Mouse (Mus musculus): ENCODE results near the gene Slc5a4a. TPM values are rescaled to one million over a fixed set of nuclear protein-coding genes. Genes with fewer than 3 reads are reported as not detected.
A peak's percentile ranks its signal among the peaks of the same experiment; 100 is the strongest.

Gene Slc5a4a
- polyA plus RNA-seq, 1 experiment: not detected

- no peak overlapping the region for H3K4me3 ChIP-seq (ENCODE audit: insufficient read depth, poor library complexity, severe bottlenecking)
- H3K27me3 ChIP-seq (ENCODE audit: control insufficient read depth, insufficient read depth, insufficient read length): peaks cover 20% of the 10 kb centered on the region
- TF ChIP-seq CTCF (IDR thresholded peaks at IDR 0.05; ENCODE audit: control insufficient read depth, insufficient read depth, insufficient read length) (no peak), MAX (IDR thresholded peaks at IDR 0.05) (no peak)
- no peaks in the 10 kb centered on the region for H3K79me2 ChIP-seq (ENCODE audit: control insufficient read depth, insufficient read depth)
- no peaks in the 10 kb centered on the region for H3K79me3 ChIP-seq (ENCODE audit: low read depth)
- H3ac ChIP-seq (ENCODE audit: control insufficient read depth, insufficient read length, low read depth): no peak overlapping the region
- no peaks in the 10 kb centered on the region for H3K36me3 ChIP-seq (ENCODE audit: control insufficient read depth, insufficient read depth)
These were observed 27.6 kb downstream of the Slc5a4a start for GRCm38 (mm10) chr10:76174899-76175298.

GRCm38 (mm10) chr10:76185216-76185615, 38.0 kb downstream of the Slc5a4a start:
- H3K4me3 ChIP-seq (ENCODE audit: insufficient read depth, poor library complexity, severe bottlenecking): no peak overlapping the region
- H3K36me3 ChIP-seq (ENCODE audit: control insufficient read depth, insufficient read depth): no peaks in the 10 kb centered on the region
- no peaks in the 10 kb centered on the region for H3K79me3 ChIP-seq (ENCODE audit: low read depth)
- H3K27me3 ChIP-seq (ENCODE audit: control insufficient read depth, insufficient read depth, insufficient read length): peaks cover 20% of the 10 kb centered on the region
- no peak overlapping the region for H3ac ChIP-seq (ENCODE audit: control insufficient read depth, insufficient read length, low read depth)
- H3K79me2 ChIP-seq (ENCODE audit: control insufficient read depth, insufficient read depth): no peaks in the 10 kb centered on the region
- no peak for TF ChIP-seq CTCF (IDR thresholded peaks at IDR 0.05; ENCODE audit: control insufficient read depth, insufficient read depth, insufficient read length)
- no peak for TF ChIP-seq CEBPB (IDR thresholded peaks at IDR 0.05; ENCODE audit: low read depth)
- no peak for TF ChIP-seq MAX (IDR thresholded peaks at IDR 0.05)
- TF ChIP-seq USF1 (IDR thresholded peaks at IDR 0.05; ENCODE audit: low read depth): no peak
- TF ChIP-seq MYOG (IDR thresholded peaks at IDR 0.05; ENCODE audit: control insufficient read depth, extremely low read depth, insufficient read length): no peak
- TF ChIP-seq MYOD1 (IDR thresholded peaks at IDR 0.05; ENCODE audit: control insufficient read depth, insufficient read length, low read depth): no peak
- TF ChIP-seq FOSL1 (IDR thresholded peaks at IDR 0.05; ENCODE audit: insufficient read depth, low read length, poor library complexity, severe bottlenecking): no peak

GRCm38 (mm10) chr10:76188010-76188409, 40.8 kb downstream of the Slc5a4a start:
- no peak overlapping the region for H3K4me3 ChIP-seq (ENCODE audit: insufficient read depth, poor library complexity, severe bottlenecking)
- no peaks in the 10 kb centered on the region for H3K79me3 ChIP-seq (ENCODE audit: low read depth)
- H3K79me2 ChIP-seq (ENCODE audit: control insufficient read depth, insufficient read depth): no peaks in the 10 kb centered on the region
- H3K27me3 ChIP-seq (ENCODE audit: control insufficient read depth, insufficient read depth, insufficient read length): peaks cover 17% of the 10 kb centered on the region
- TF ChIP-seq FOSL1 (IDR thresholded peaks at IDR 0.05; ENCODE audit: insufficient read depth, low read length, poor library complexity, severe bottlenecking) (no peak), MYOG (IDR thresholded peaks at IDR 0.05; ENCODE audit: control insufficient read depth, extremely low read depth, insufficient read length) (no peak), CTCF (IDR thresholded peaks at IDR 0.05; ENCODE audit: control insufficient read depth, insufficient read depth, insufficient read length) (no peak), MYOD1 (IDR thresholded peaks at IDR 0.05; ENCODE audit: control insufficient read depth, insufficient read length, low read depth) (no peak), MAX (IDR thresholded peaks at IDR 0.05) (no peak), CEBPB (IDR thresholded peaks at IDR 0.05; ENCODE audit: low read depth) (no peak), USF1 (IDR thresholded peaks at IDR 0.05; ENCODE audit: low read depth) (no peak)
- H3K36me3 ChIP-seq (ENCODE audit: control insufficient read depth, insufficient read depth): no peaks in the 10 kb centered on the region
- no peak overlapping the region for H3ac ChIP-seq (ENCODE audit: control insufficient read depth, insufficient read length, low read depth)

- H3K36me3 ChIP-seq (ENCODE audit: control insufficient read depth, insufficient read depth): no peaks in the 10 kb centered on the region
- H3K27me3 ChIP-seq (ENCODE audit: control insufficient read depth, insufficient read depth, insufficient read length): no peaks in the 10 kb centered on the region
- no peak overlapping the region for H3K4me3 ChIP-seq (ENCODE audit: insufficient read depth, poor library complexity, severe bottlenecking)
- no peaks in the 10 kb centered on the region for H3K79me2 ChIP-seq (ENCODE audit: control insufficient read depth, insufficient read depth)
- H3ac ChIP-seq (ENCODE audit: control insufficient read depth, insufficient read length, low read depth): no peak overlapping the region
- TF ChIP-seq CEBPB (IDR thresholded peaks at IDR 0.05; ENCODE audit: low read depth) (no peak), FOSL1 (IDR thresholded peaks at IDR 0.05; ENCODE audit: insufficient read depth, low read length, poor library complexity, severe bottlenecking) (no peak), MYOG (IDR thresholded peaks at IDR 0.05; ENCODE audit: control insufficient read depth, extremely low read depth, insufficient read length) (no peak), USF1 (IDR thresholded peaks at IDR 0.05; ENCODE audit: low read depth) (no peak), MAX (IDR thresholded peaks at IDR 0.05) (no peak), CTCF (IDR thresholded peaks at IDR 0.05; ENCODE audit: control insufficient read depth, insufficient read depth, insufficient read length) (no peak), MYOD1 (IDR thresholded peaks at IDR 0.05; ENCODE audit: control insufficient read depth, insufficient read length, low read depth) (no peak)
- H3K79me3 ChIP-seq (ENCODE audit: low read depth): no peaks in the 10 kb centered on the region
These were observed 54.2 kb downstream of the Slc5a4a start for GRCm38 (mm10) chr10:76201416-76201815.

- no peaks in the 10 kb centered on the region for H3K79me2 ChIP-seq (ENCODE audit: control insufficient read depth, insufficient read depth)
- no peaks in the 10 kb centered on the region for H3K36me3 ChIP-seq (ENCODE audit: control insufficient read depth, insufficient read depth)
- no peak overlapping the region for H3ac ChIP-seq (ENCODE audit: control insufficient read depth, insufficient read length, low read depth)
- H3K4me3 ChIP-seq (ENCODE audit: insufficient read depth, poor library complexity, severe bottlenecking): no peak overlapping the region
- H3K79me3 ChIP-seq (ENCODE audit: low read depth): no peaks in the 10 kb centered on the region
- TF ChIP-seq MYOG (IDR thresholded peaks at IDR 0.05; ENCODE audit: control insufficient read depth, extremely low read depth, insufficient read length) (no peak), MYOD1 (IDR thresholded peaks at IDR 0.05; ENCODE audit: control insufficient read depth, insufficient read length, low read depth) (no peak), CTCF (IDR thresholded peaks at IDR 0.05; ENCODE audit: control insufficient read depth, insufficient read depth, insufficient read length) (no peak), USF1 (IDR thresholded peaks at IDR 0.05; ENCODE audit: low read depth) (no peak), FOSL1 (IDR thresholded peaks at IDR 0.05; ENCODE audit: insufficient read depth, low read length, poor library complexity, severe bottlenecking) (no peak)
- no peaks in the 10 kb centered on the region for H3K27me3 ChIP-seq (ENCODE audit: control insufficient read depth, insufficient read depth, insufficient read length)
These were observed 54.7 kb downstream of the Slc5a4a start for GRCm38 (mm10) chr10:76201978-76202377.

- Histone ChIP-seq H3K79me2 (ENCODE audit: control insufficient read depth, insufficient read depth) (no peaks in the 10 kb centered on the region), H3K79me3 (ENCODE audit: low read depth) (no peaks in the 10 kb centered on the region), H3K36me3 (ENCODE audit: control insufficient read depth, insufficient read depth) (peaks cover 13% of the 10 kb centered on the region), H3ac (ENCODE audit: control insufficient read depth, insufficient read length, low read depth) (peak overlapping the region; percentile 23), H3K4me3 (ENCODE audit: insufficient read depth, poor library complexity, severe bottlenecking) (no peak overlapping the region), H3K27me3 (ENCODE audit: control insufficient read depth, insufficient read depth, insufficient read length) (no peaks in the 10 kb centered on the region)
- no peak for TF ChIP-seq CEBPB (IDR thresholded peaks at IDR 0.05; ENCODE audit: low read depth)
- no peak for TF ChIP-seq FOSL1 (IDR thresholded peaks at IDR 0.05; ENCODE audit: insufficient read depth, low read length, poor library complexity, severe bottlenecking)
These were observed 56.6 kb downstream of the Slc5a4a start for GRCm38 (mm10) chr10:76203798-76204283.
